Mouse (Mus musculus): ENCODE data around the gene Dhrs1. TPM values are rescaled to one million over a fixed set of nuclear protein-coding genes. Genes with fewer than 3 reads are reported as not detected.

The Dhrs1 gene
- polyA plus RNA-seq, 1 experiment = 63.7 TPM

DNA sequence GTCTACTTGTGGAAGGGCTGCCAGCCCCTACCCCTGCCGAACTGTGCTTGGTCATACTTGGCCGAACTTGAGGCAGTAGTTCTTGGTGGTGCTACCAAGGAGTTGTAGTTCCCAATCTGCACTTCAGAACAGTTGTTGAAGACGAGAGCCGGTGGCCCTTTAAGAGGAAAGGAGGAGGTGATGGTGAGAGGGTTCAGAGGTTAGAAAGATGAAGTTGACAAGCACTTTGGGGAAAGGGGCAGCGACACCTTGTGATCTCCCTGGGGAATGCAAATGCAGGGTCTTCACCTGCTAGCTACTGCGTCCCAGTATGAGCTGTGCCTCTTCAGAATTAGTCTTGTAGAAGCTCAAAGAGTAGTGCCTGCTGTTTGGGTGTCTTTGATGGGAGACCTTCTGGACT lies 39.7 kb upstream of the Dhrs1 start:
- Histone ChIP-seq H3K4me3 (ENCODE audit: insufficient read depth, poor library complexity, severe bottlenecking) (no peak overlapping the region), H3K36me3 (ENCODE audit: control insufficient read depth, insufficient read depth) (no peaks in the 10 kb centered on the region), H3K79me2 (ENCODE audit: control insufficient read depth, insufficient read depth) (no peaks in the 10 kb centered on the region), H3ac (ENCODE audit: control insufficient read depth, insufficient read length, low read depth) (no peak overlapping the region), H3K79me3 (ENCODE audit: low read depth) (no peaks in the 10 kb centered on the region), H3K27me3 (ENCODE audit: control insufficient read depth, insufficient read depth, insufficient read length) (no peaks in the 10 kb centered on the region)
- TF ChIP-seq MAX (IDR thresholded peaks at IDR 0.05) = no peak
- no peak for TF ChIP-seq FOSL1 (IDR thresholded peaks at IDR 0.05; ENCODE audit: insufficient read depth, low read length, poor library complexity, severe bottlenecking)
- no peak for TF ChIP-seq CEBPB (IDR thresholded peaks at IDR 0.05; ENCODE audit: low read depth)
- TF ChIP-seq USF1 (IDR thresholded peaks at IDR 0.05; ENCODE audit: low read depth) = no peak
- TF ChIP-seq MYOG (IDR thresholded peaks at IDR 0.05; ENCODE audit: control insufficient read depth, extremely low read depth, insufficient read length) = no peak
- TF ChIP-seq CTCF (IDR thresholded peaks at IDR 0.05; ENCODE audit: control insufficient read depth, insufficient read depth, insufficient read length) = no peak
- no peak for TF ChIP-seq MYOD1 (IDR thresholded peaks at IDR 0.05; ENCODE audit: control insufficient read depth, insufficient read length, low read depth)

DNA sequence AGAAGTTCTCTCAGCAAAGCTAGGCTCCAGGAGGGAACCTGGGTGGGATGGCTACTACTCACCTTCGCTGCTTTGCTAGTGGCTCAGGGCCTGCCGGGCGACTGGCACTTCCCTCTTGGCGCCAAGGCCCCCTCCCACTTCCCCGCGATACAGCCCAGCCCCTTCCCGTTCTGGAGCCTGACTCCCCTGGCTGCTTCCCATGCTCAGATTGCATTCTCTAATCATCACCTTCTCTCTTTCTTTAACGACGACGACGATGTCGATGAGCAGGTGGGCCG lies 38.4 kb upstream of the Dhrs1 start, which contains the start of gene Adcy4:
Gene Adcy4, minus strand, starts transcription at position 138 of the 278 bp plus-strand sequence.
- Histone ChIP-seq H3K4me3 (ENCODE audit: insufficient read depth, poor library complexity, severe bottlenecking) (no peak within 1 kb of the TSS), H3K79me2 (ENCODE audit: control insufficient read depth, insufficient read depth) (no peaks in the 10 kb centered on the region), H3ac (ENCODE audit: control insufficient read depth, insufficient read length, low read depth) (no peak within 1 kb of the TSS), H3K27me3 (ENCODE audit: control insufficient read depth, insufficient read depth, insufficient read length) (no peaks in the 10 kb centered on the region), H3K79me3 (ENCODE audit: low read depth) (no peaks in the 10 kb centered on the region), H3K36me3 (ENCODE audit: control insufficient read depth, insufficient read depth) (no peaks in the 10 kb centered on the region)
- no peak for TF ChIP-seq CTCF (IDR thresholded peaks at IDR 0.05; ENCODE audit: control insufficient read depth, insufficient read depth, insufficient read length)
- no peak for TF ChIP-seq CEBPB (IDR thresholded peaks at IDR 0.05; ENCODE audit: low read depth)
- no peak for TF ChIP-seq MYOD1 (IDR thresholded peaks at IDR 0.05; ENCODE audit: control insufficient read depth, insufficient read length, low read depth)
- TF ChIP-seq MYOG (IDR thresholded peaks at IDR 0.05; ENCODE audit: control insufficient read depth, extremely low read depth, insufficient read length) = no peak
- TF ChIP-seq FOSL1 (IDR thresholded peaks at IDR 0.05; ENCODE audit: insufficient read depth, low read length, poor library complexity, severe bottlenecking) = no peak
- no peak for TF ChIP-seq USF1 (IDR thresholded peaks at IDR 0.05; ENCODE audit: low read depth)
- no peak for TF ChIP-seq MAX (IDR thresholded peaks at IDR 0.05)

DNA sequence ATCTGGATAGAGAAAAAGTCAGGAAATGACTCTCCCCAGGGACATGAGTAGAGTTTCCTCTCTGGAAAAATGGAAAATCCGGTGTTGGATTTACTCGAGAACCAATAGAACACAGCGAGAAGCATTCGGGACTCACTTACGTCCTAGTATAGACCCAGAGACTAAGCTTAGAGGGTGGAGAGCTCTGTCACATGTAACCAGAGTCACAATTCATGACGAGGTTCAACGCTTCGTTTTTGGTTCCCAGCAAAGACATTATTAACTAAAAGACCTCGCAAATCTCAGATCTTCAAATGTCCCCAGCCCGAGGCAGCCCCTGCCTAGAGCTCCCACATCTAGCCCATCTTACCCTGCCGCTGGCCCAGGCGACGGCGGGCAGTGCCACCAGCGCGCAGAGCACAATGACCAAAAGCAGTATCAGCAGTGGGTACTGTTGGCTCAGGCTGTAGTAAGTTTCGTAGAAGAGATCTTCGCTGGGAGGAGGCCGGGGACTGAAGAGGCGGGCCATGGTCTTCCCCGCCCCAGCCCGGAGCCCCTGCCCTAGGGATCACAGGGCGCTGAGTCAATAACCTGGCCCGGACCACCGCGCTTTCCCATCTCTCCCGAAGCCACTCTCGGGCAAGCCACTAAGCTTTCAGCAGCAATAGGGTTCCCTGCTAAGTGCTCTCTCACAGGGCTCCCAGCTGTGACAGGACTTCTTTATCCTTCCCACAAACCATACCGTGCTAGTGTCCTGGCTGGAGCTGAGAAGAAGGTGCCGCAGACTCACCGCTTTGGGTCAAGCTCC lies 37.9 kb upstream of the Dhrs1 start:
- Histone ChIP-seq H3K79me2 (ENCODE audit: control insufficient read depth, insufficient read depth) (no peaks in the 10 kb centered on the region), H3K79me3 (ENCODE audit: low read depth) (no peaks in the 10 kb centered on the region), H3K4me3 (ENCODE audit: insufficient read depth, poor library complexity, severe bottlenecking) (no peak overlapping the region), H3K27me3 (ENCODE audit: control insufficient read depth, insufficient read depth, insufficient read length) (no peaks in the 10 kb centered on the region), H3ac (ENCODE audit: control insufficient read depth, insufficient read length, low read depth) (no peak overlapping the region), H3K36me3 (ENCODE audit: control insufficient read depth, insufficient read depth) (no peaks in the 10 kb centered on the region)
- TF ChIP-seq FOSL1 (IDR thresholded peaks at IDR 0.05; ENCODE audit: insufficient read depth, low read length, poor library complexity, severe bottlenecking) (no peak), USF1 (IDR thresholded peaks at IDR 0.05; ENCODE audit: low read depth) (no peak), MAX (IDR thresholded peaks at IDR 0.05) (no peak), MYOG (IDR thresholded peaks at IDR 0.05; ENCODE audit: control insufficient read depth, extremely low read depth, insufficient read length) (no peak), CTCF (IDR thresholded peaks at IDR 0.05; ENCODE audit: control insufficient read depth, insufficient read depth, insufficient read length) (no peak), CEBPB (IDR thresholded peaks at IDR 0.05; ENCODE audit: low read depth) (no peak)

DNA sequence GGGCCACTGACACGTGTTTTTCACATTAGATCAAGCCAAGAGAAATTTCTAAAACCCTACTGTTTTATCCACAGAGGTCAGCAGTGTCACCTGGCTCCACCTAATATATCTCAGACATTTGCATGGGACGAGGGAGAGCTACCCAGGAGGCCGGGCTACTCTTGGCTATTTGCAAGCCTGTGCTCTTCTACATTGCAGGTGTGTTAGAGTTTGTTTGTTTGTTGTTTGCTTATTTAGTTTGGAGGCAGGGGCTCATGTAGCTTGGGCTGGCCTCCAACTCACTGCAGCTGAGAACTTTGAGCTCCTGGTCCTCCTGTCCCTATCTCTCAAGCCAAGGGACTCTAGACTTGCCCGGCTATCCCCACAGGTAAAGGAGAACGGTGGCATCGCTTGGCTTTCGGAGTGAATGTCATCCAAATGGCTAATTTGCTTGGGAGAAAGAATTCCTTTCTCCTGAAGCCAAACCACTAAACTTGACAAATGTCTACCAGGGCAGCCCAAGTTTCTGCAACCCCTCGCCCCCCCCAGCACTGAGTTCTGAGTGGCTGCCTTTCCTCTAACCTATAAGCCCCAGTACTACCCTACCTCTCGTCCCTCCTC lies 37.0 kb upstream of the Dhrs1 start:
- Histone ChIP-seq H3K79me3 (ENCODE audit: low read depth) (no peaks in the 10 kb centered on the region), H3ac (ENCODE audit: control insufficient read depth, insufficient read length, low read depth) (no peak overlapping the region), H3K27me3 (ENCODE audit: control insufficient read depth, insufficient read depth, insufficient read length) (no peaks in the 10 kb centered on the region), H3K36me3 (ENCODE audit: control insufficient read depth, insufficient read depth) (no peaks in the 10 kb centered on the region), H3K4me3 (ENCODE audit: insufficient read depth, poor library complexity, severe bottlenecking) (no peak overlapping the region), H3K79me2 (ENCODE audit: control insufficient read depth, insufficient read depth) (no peaks in the 10 kb centered on the region)
- TF ChIP-seq FOSL1 (IDR thresholded peaks at IDR 0.05; ENCODE audit: insufficient read depth, low read length, poor library complexity, severe bottlenecking) (no peak), CEBPB (IDR thresholded peaks at IDR 0.05; ENCODE audit: low read depth) (no peak), CTCF (IDR thresholded peaks at IDR 0.05; ENCODE audit: control insufficient read depth, insufficient read depth, insufficient read length) (no peak), MAX (IDR thresholded peaks at IDR 0.05) (no peak), USF1 (IDR thresholded peaks at IDR 0.05; ENCODE audit: low read depth) (no peak), MYOG (IDR thresholded peaks at IDR 0.05; ENCODE audit: control insufficient read depth, extremely low read depth, insufficient read length) (no peak)

DNA sequence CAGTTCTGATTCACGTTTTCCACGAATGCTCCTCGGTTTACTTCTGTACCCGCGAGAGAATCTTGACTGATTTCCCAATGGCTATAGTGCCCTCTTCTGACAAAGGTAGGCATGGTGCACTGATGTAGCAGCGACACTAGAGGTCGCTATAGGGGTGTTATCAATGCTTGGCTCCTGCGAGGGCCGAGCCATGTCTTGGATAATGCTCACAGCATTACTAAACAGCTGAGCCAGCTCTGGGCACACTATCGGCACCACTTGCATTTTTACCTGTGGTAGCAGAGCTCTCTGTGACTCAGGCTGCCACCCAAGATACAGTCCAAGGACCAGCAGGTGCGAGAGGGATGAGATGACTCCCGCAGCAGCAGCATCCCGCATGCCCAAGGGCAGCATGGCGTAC lies 35.8 kb upstream of the Dhrs1 start:
- Histone ChIP-seq H3ac (ENCODE audit: control insufficient read depth, insufficient read length, low read depth) (no peak overlapping the region), H3K4me3 (ENCODE audit: insufficient read depth, poor library complexity, severe bottlenecking) (no peak overlapping the region), H3K79me2 (ENCODE audit: control insufficient read depth, insufficient read depth) (no peaks in the 10 kb centered on the region), H3K79me3 (ENCODE audit: low read depth) (no peaks in the 10 kb centered on the region), H3K27me3 (ENCODE audit: control insufficient read depth, insufficient read depth, insufficient read length) (no peaks in the 10 kb centered on the region), H3K36me3 (ENCODE audit: control insufficient read depth, insufficient read depth) (no peaks in the 10 kb centered on the region)
- no peak for TF ChIP-seq MAX (IDR thresholded peaks at IDR 0.05)
- TF ChIP-seq CEBPB (IDR thresholded peaks at IDR 0.05; ENCODE audit: low read depth) = peak; percentile 18
- no peak for TF ChIP-seq MYOG (IDR thresholded peaks at IDR 0.05; ENCODE audit: control insufficient read depth, extremely low read depth, insufficient read length)
- TF ChIP-seq CTCF (IDR thresholded peaks at IDR 0.05; ENCODE audit: control insufficient read depth, insufficient read depth, insufficient read length) = peak; percentile 99
- TF ChIP-seq MYOD1 (IDR thresholded peaks at IDR 0.05; ENCODE audit: control insufficient read depth, insufficient read length, low read depth) = no peak
- TF ChIP-seq FOSL1 (IDR thresholded peaks at IDR 0.05; ENCODE audit: insufficient read depth, low read length, poor library complexity, severe bottlenecking) = no peak
- TF ChIP-seq USF1 (IDR thresholded peaks at IDR 0.05; ENCODE audit: low read depth) = no peak
